Mouse (Mus musculus): ENCODE results near the gene Stx1b. TPM values are rescaled to one million over a fixed set of nuclear protein-coding genes. Genes with fewer than 3 reads are reported as not detected.
A peak's percentile ranks its signal among the peaks of the same experiment; 100 is the strongest.

Gene Stx1b
- total and polyA plus RNA-seq, 2 experiments = 0.55 to 7.9 TPM

GRCm38 (mm10) chr7:127799211-127799610 lies 25.1 kb downstream of the Stx1b start:
- H3K27ac ChIP-seq (replicated peaks; ENCODE audit: insufficient read depth, low read depth, low read length) = no peak overlapping the region
- no peak overlapping the region for H3K4me3 ChIP-seq (ENCODE audit: insufficient read depth, low read depth, low read length)
- peaks cover 11% of the 10 kb centered on the region for H3K4me1 ChIP-seq (ENCODE audit: control insufficient read depth, insufficient read depth, low read length)
- peaks cover 12% of the 10 kb centered on the region; the same call in 1 of the 2 replicates for H3K36me3 ChIP-seq (ENCODE audit: control insufficient read depth, insufficient read depth, low read length)
- H3K27me3 ChIP-seq (ENCODE audit: control insufficient read depth, insufficient read depth, low read length) = no peaks in the 10 kb centered on the region
- no peak for TF ChIP-seq CTCF (IDR thresholded peaks at IDR 0.05; ENCODE audit: low read depth, low read length)
- TF ChIP-seq POLR2A (IDR thresholded peaks at IDR 0.05; ENCODE audit: extremely low read depth, insufficient read depth, low read length) = no peak
- 92% methylated on average over 13 of the region's 13 CpGs for WGBS
- peaks cover 13% of the 10 kb centered on the region for H3K79me2 ChIP-seq (ENCODE audit: control insufficient read depth, insufficient read depth, low read length)
- no peak for DNase-seq (ENCODE audit: extremely low read depth, low read depth, low spot score)
- H3K9ac ChIP-seq (ENCODE audit: low read depth, low read length) = no peak overlapping the region

- H3K4me3 ChIP-seq (ENCODE audit: insufficient read depth, low read depth, low read length) = no peak overlapping the region
- no peak overlapping the region for H3K9ac ChIP-seq (ENCODE audit: low read depth, low read length)
- WGBS = 89% methylated on average over 4 of the region's 4 CpGs
- H3K4me1 ChIP-seq (ENCODE audit: control insufficient read depth, insufficient read depth, low read length) = peaks cover 11% of the 10 kb centered on the region
- no peaks in the 10 kb centered on the region for H3K27me3 ChIP-seq (ENCODE audit: control insufficient read depth, insufficient read depth, low read length)
- H3K36me3 ChIP-seq (ENCODE audit: control insufficient read depth, insufficient read depth, low read length) = peaks cover 16% of the 10 kb centered on the region
- no peak for TF ChIP-seq CTCF (IDR thresholded peaks at IDR 0.05; ENCODE audit: low read depth, low read length)
- no peak for TF ChIP-seq POLR2A (IDR thresholded peaks at IDR 0.05; ENCODE audit: extremely low read depth, insufficient read depth, low read length)
- no peak overlapping the region for H3K27ac ChIP-seq (replicated peaks; ENCODE audit: insufficient read depth, low read depth, low read length)
- DNase-seq (ENCODE audit: extremely low read depth, low read depth, low spot score) = no peak
- peaks cover 13% of the 10 kb centered on the region for H3K79me2 ChIP-seq (ENCODE audit: control insufficient read depth, insufficient read depth, low read length)
Measured at GRCm38 (mm10) chr7:127798591-127798990, 25.8 kb downstream of the Stx1b start.

GRCm38 (mm10) chr7:127797076-127797845 lies 27.1 kb downstream of the Stx1b start:
- Histone ChIP-seq H3K36me3 (ENCODE audit: control insufficient read depth, insufficient read depth, low read length) (peaks cover 23% of the 10 kb centered on the region), H3K79me2 (ENCODE audit: control insufficient read depth, insufficient read depth, low read length) (peaks cover 13% of the 10 kb centered on the region), H3K27me3 (ENCODE audit: control insufficient read depth, insufficient read depth, low read length) (no peaks in the 10 kb centered on the region), H3K9ac (ENCODE audit: low read depth, low read length) (no peak overlapping the region), H3K4me1 (ENCODE audit: control insufficient read depth, insufficient read depth, low read length) (peaks cover 10% of the 10 kb centered on the region), H3K4me3 (ENCODE audit: insufficient read depth, low read depth, low read length) (no peak overlapping the region), H3K27ac (replicated peaks; ENCODE audit: insufficient read depth, low read depth, low read length) (no peak overlapping the region)
- 91% methylated on average over 23 of the region's 23 CpGs for WGBS
- no peak for DNase-seq (ENCODE audit: extremely low read depth, low read depth, low spot score)
- TF ChIP-seq CTCF (IDR thresholded peaks at IDR 0.05; ENCODE audit: low read depth, low read length) (no peak), POLR2A (IDR thresholded peaks at IDR 0.05; ENCODE audit: extremely low read depth, insufficient read depth, low read length) (no peak)

GRCm38 (mm10) chr7:127785308-127785707 lies 39.0 kb downstream of the Stx1b start, which contains the start of gene Gm49388:
Gm49388 (plus strand) TSS chr7:127785608.
- no peak within 1 kb of the TSS for H3K4me3 ChIP-seq (ENCODE audit: insufficient read depth, low read depth, low read length)
- whole genome bisulfite sequencing = 94% methylated on average over 7 of the region's 7 CpGs
- H3K36me3 ChIP-seq (ENCODE audit: control insufficient read depth, insufficient read depth, low read length) = peaks cover 70% of the 10 kb centered on the region
- no peak for TF ChIP-seq POLR2A (IDR thresholded peaks at IDR 0.05; ENCODE audit: extremely low read depth, insufficient read depth, low read length)
- no peak for TF ChIP-seq CTCF (IDR thresholded peaks at IDR 0.05; ENCODE audit: low read depth, low read length)
- H3K9ac ChIP-seq (ENCODE audit: low read depth, low read length) = no peak within 1 kb of the TSS
- DNase-seq (ENCODE audit: extremely low read depth, low read depth, low spot score) = no peak
- no peaks in the 10 kb centered on the region for H3K4me1 ChIP-seq (ENCODE audit: control insufficient read depth, insufficient read depth, low read length)
- no peaks in the 10 kb centered on the region; the same call in 1 of the 2 replicates for H3K79me2 ChIP-seq (ENCODE audit: control insufficient read depth, insufficient read depth, low read length)
- H3K27me3 ChIP-seq (ENCODE audit: control insufficient read depth, insufficient read depth, low read length) = no peaks in the 10 kb centered on the region
- no peak within 1 kb of the TSS for H3K27ac ChIP-seq (replicated peaks; ENCODE audit: insufficient read depth, low read depth, low read length)

- TF ChIP-seq CTCF (IDR thresholded peaks at IDR 0.05; ENCODE audit: low read depth, low read length) (no peak), POLR2A (IDR thresholded peaks at IDR 0.05; ENCODE audit: extremely low read depth, insufficient read depth, low read length) (no peak)
- Histone ChIP-seq H3K4me3 (ENCODE audit: insufficient read depth, low read depth, low read length) (no peak overlapping the region), H3K79me2 (ENCODE audit: control insufficient read depth, insufficient read depth, low read length) (peaks cover 8% of the 10 kb centered on the region; the same call in 1 of the 2 replicates), H3K27ac (replicated peaks; ENCODE audit: insufficient read depth, low read depth, low read length) (no peak overlapping the region), H3K36me3 (ENCODE audit: control insufficient read depth, insufficient read depth, low read length) (peaks cover 32% of the 10 kb centered on the region), H3K9ac (ENCODE audit: low read depth, low read length) (peak overlapping the region; percentile 97), H3K4me1 (ENCODE audit: control insufficient read depth, insufficient read depth, low read length) (peaks cover 11% of the 10 kb centered on the region; the same call in 1 of the 2 replicates), H3K27me3 (ENCODE audit: control insufficient read depth, insufficient read depth, low read length) (no peaks in the 10 kb centered on the region)
- no peak for DNase-seq (ENCODE audit: extremely low read depth, low read depth, low spot score)
- 77% methylated on average over 4 of the region's 4 CpGs for WGBS
Measured at GRCm38 (mm10) chr7:127778350-127778749, 46.0 kb downstream of the Stx1b start.

All from liver, adult 2 months (tissue).